Mouse (Mus musculus): ENCODE data around the gene Metap1d.

Gene Metap1d

GRCm38 (mm10) chr2:71475760-71476159, 22.7 kb downstream of the Metap1d start:
- no peak for DNase-seq

GRCm38 (mm10) chr2:71477787-71478186, 24.7 kb downstream of the Metap1d start:
- no peak for DNase-seq

- DNase-seq = no peak
Measured at GRCm38 (mm10) chr2:71479917-71480316, 26.8 kb downstream of the Metap1d start.

GRCm38 (mm10) chr2:71481825-71482224, 28.7 kb downstream of the Metap1d start:
- no peak for DNase-seq

GRCm38 (mm10) chr2:71483046-71483716, 30.1 kb downstream of the Metap1d start:
- DNase-seq = no peak

GRCm38 (mm10) chr2:71483717-71484066, 30.6 kb downstream of the Metap1d start:
- no peak for DNase-seq

- DNase-seq = no peak
Measured at GRCm38 (mm10) chr2:71491295-71491694, 38.2 kb downstream of the Metap1d start.

GRCm38 (mm10) chr2:71493161-71493683, 40.1 kb downstream of the Metap1d start:
- no peak for DNase-seq

GRCm38 (mm10) chr2:71494503-71494902, 41.4 kb downstream of the Metap1d start:
- DNase-seq = no peak

GRCm38 (mm10) chr2:71494971-71495370, 41.9 kb downstream of the Metap1d start:
- DNase-seq = no peak

- DNase-seq = no peak
Measured at GRCm38 (mm10) chr2:71497175-71497574, 44.1 kb downstream of the Metap1d start.

GRCm38 (mm10) chr2:71499276-71500230, 46.5 kb downstream of the Metap1d start:
- DNase-seq = no peak

- no peak for DNase-seq
Measured at GRCm38 (mm10) chr2:71504852-71505251, 51.8 kb downstream of the Metap1d start.

GRCm38 (mm10) chr2:71511209-71511608, 58.1 kb downstream of the Metap1d start:
- DNase-seq = no peak

- DNase-seq = no peak
Measured at GRCm38 (mm10) chr2:71512326-71512725, 59.2 kb downstream of the Metap1d start.

- no peak for DNase-seq
Measured at GRCm38 (mm10) chr2:71516995-71517394, 63.9 kb downstream of the Metap1d start.

GRCm38 (mm10) chr2:71517466-71518099, 64.5 kb downstream of the Metap1d start:
- no peak for DNase-seq

GRCm38 (mm10) chr2:71522871-71523270, 69.8 kb downstream of the Metap1d start:
- no peak for DNase-seq

- DNase-seq = no peak
Measured at GRCm38 (mm10) chr2:71523431-71523830, 70.4 kb downstream of the Metap1d start.

- DNase-seq = no peak
Measured at GRCm38 (mm10) chr2:71524763-71525162, 71.7 kb downstream of the Metap1d start.

- DNase-seq = no peak
Measured at GRCm38 (mm10) chr2:71526595-71527322, 73.7 kb downstream of the Metap1d start.

- DNase-seq = no peak
Measured at GRCm38 (mm10) chr2:71527323-71528013, 74.4 kb downstream of the Metap1d start.
